Mouse (Mus musculus): ENCODE results near the gene Msln. TPM values are rescaled to one million over a fixed set of nuclear protein-coding genes. Genes with fewer than 3 reads are reported as not detected.

Msln gene
- polyA plus RNA-seq, 1 experiment from 2014 or later, result not detected

DNA sequence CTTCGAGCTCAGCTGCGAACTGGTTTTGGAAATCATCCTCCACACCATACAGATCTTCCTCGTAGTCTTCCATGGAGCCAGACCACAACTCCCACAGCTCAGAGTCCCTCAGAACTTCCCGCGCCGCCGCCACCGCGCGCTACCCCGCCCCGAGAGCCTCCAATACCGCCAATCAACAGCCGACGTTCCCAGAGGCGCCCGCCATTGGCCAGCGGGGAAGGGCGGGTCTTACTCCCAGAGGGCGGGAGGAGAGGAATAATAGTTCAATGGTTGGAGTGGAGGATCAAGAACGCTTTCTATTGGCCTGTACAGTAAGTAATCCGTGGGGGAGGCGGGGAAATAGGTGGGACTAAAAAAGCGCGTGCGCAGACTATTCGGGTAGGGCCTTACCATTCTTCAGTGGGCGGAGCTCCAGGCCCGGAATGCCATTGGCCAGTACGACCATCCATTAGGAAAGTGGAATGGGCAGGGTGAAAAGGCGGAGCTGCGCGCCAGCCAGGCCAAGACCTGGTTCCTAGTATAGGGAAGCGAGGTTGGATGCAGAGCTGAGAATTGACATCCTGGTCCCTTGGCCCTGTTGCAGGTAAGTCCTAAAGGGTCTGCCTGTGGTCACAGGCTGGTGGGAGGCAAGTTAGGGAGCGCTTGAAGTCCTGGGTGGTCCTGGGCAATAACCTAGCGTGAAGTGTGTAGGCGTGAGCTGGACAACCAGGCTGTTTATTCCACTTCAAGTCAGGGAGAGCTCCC, 26.7 kb downstream of the Msln start, which contains the start of the genes Chtf18 and Rpusd1:
Gene Chtf18, minus strand, starts transcription at position 155 of the 744 bp plus-strand sequence.
Gene Rpusd1, plus strand, starts transcription at position 406 of the 744 bp plus-strand sequence.
- peaks cover 5% of the 10 kb centered on the region for H3K4me1 ChIP-seq (ENCODE audit: control insufficient read depth, insufficient read depth, low read length)
- no peaks in the 10 kb centered on the region for H3K36me3 ChIP-seq (replicated peaks; ENCODE audit: control insufficient read depth, insufficient read depth, low read depth, low read length)
- H3K27ac ChIP-seq (replicated peaks; ENCODE audit: low read depth, low read length), result 0 out of 2 replicates have a peak within 1 kb of the TSS, but pooled peaks have one; percentile 28
- no peaks in the 10 kb centered on the region for H3K27me3 ChIP-seq (ENCODE audit: control insufficient read depth, insufficient read depth, low read length)
- H3K4me3 ChIP-seq (ENCODE audit: low read depth, low read length), result peak within 1 kb of the TSS; percentile 65
- peak within 1 kb of the TSS; percentile 82 for H3K9ac ChIP-seq (replicated peaks; ENCODE audit: low read length)
- ATAC-seq (replicated peaks; ENCODE audit: insufficient number of reproducible peaks, low FRiP score, low TSS enrichment, low read depth) (peak; percentile 97), DNase-seq (ENCODE audit: low spot score) (peak; percentile 100)
- peak within 1 kb of the TSS; percentile 92 for H3K4me2 ChIP-seq (ENCODE audit: low read depth, low read length)
- H3K9me3 ChIP-seq (replicated peaks; ENCODE audit: control insufficient read depth, low read length), result no peaks in the 10 kb centered on the region
- WGBS, result under 1% methylated on average over 37 of the region's 37 CpGs

- 83% methylated on average over 6 of the region's 6 CpGs for whole genome bisulfite sequencing
- Histone ChIP-seq H3K27me3 (ENCODE audit: control insufficient read depth, insufficient read depth, low read length) (no peaks in the 10 kb centered on the region), H3K9ac (replicated peaks; ENCODE audit: low read length) (no peak overlapping the region), H3K27ac (replicated peaks; ENCODE audit: low read depth, low read length) (no peak overlapping the region), H3K9me3 (replicated peaks; ENCODE audit: control insufficient read depth, low read length) (no peaks in the 10 kb centered on the region), H3K36me3 (replicated peaks; ENCODE audit: control insufficient read depth, insufficient read depth, low read depth, low read length) (no peaks in the 10 kb centered on the region; the same call in 1 of the 2 replicates), H3K4me3 (ENCODE audit: low read depth, low read length) (no peak overlapping the region), H3K4me1 (ENCODE audit: control insufficient read depth, insufficient read depth, low read length) (peaks cover 5% of the 10 kb centered on the region), H3K4me2 (ENCODE audit: low read depth, low read length) (no peak overlapping the region)
- ATAC-seq (replicated peaks; ENCODE audit: insufficient number of reproducible peaks, low FRiP score, low TSS enrichment, low read depth) (no peak), DNase-seq (ENCODE audit: low spot score) (no peak)
These were observed 28.9 kb downstream of the Msln start for GRCm38 (mm10) chr17:25725264-25725663.

DNA sequence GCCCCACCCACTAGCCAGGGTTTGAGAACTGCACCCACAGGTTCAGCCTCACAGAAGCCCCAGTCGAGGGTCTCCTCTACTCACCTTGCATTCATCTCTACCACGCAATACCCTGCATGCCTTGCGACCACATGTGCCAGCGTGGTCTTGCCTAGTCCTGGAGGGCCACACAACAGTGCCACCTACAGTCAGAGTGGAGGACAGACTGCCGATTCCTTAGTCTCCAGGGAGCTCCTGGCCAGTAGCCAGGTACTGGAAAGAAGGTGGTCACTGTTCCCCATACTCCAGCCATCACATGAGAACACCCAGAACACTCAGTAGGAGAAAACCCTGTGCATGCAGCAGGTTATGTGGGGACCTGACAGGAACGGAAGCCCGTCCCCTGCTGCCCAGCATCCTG, 30.3 kb downstream of the Msln start:
- Histone ChIP-seq H3K9me3 (replicated peaks; ENCODE audit: control insufficient read depth, low read length) (no peaks in the 10 kb centered on the region), H3K4me2 (ENCODE audit: low read depth, low read length) (no peak overlapping the region), H3K4me3 (ENCODE audit: low read depth, low read length) (no peak overlapping the region), H3K9ac (replicated peaks; ENCODE audit: low read length) (no peak overlapping the region), H3K4me1 (ENCODE audit: control insufficient read depth, insufficient read depth, low read length) (peaks cover 5% of the 10 kb centered on the region), H3K27ac (replicated peaks; ENCODE audit: low read depth, low read length) (no peak overlapping the region), H3K27me3 (ENCODE audit: control insufficient read depth, insufficient read depth, low read length) (no peaks in the 10 kb centered on the region), H3K36me3 (replicated peaks; ENCODE audit: control insufficient read depth, insufficient read depth, low read depth, low read length) (no peaks in the 10 kb centered on the region; the same call in 1 of the 2 replicates)
- WGBS, result 78% methylated on average over 7 of the region's 7 CpGs
- ATAC-seq (replicated peaks; ENCODE audit: insufficient number of reproducible peaks, low FRiP score, low TSS enrichment, low read depth) (no peak), DNase-seq (ENCODE audit: low spot score) (peak; percentile 15)

DNA sequence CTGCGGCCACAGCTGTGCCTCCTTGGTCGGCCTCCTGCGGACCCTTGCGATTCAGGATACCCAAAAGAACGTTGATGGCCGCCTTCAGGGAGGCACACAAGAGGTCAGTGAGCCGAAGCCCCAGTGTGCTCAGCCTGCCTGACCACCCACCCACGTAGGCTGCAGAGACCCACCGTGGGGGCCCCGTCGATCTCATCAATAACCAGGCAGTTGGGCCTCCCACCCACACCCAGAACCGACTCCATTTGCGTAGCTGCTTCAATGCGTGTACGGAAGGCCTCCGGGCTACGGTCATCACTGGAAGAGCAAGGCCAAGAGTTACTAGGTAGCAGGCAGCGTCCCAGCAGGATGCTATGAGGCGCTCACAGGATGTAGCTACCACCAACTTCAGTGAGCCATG, 30.7 kb downstream of the Msln start:
- no peak for ATAC-seq (replicated peaks; ENCODE audit: insufficient number of reproducible peaks, low FRiP score, low TSS enrichment, low read depth)
- 91% methylated on average over 19 of the region's 19 CpGs for WGBS

DNA sequence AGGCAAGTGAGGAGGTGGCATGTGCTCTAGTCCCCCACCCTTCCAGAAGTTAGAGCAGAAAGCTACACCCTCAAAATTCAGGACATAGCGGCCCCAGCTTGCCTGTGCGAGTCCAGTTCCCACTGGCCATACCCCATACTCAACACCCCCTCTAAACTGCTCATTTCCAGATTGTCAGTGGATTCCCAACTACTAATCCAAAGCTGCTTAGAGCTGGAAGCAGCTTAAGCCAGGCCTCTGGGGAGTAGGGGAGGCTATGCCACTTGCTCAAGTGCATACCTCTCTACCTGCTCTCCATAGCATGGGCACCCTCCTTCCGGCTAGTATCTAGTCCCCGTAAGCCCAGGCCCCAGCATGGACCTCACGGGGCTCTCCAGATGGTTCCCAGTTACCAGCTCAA, 32.7 kb downstream of the Msln start:
- no peak for ATAC-seq (replicated peaks; ENCODE audit: insufficient number of reproducible peaks, low FRiP score, low TSS enrichment, low read depth)
- Histone ChIP-seq H3K9me3 (replicated peaks; ENCODE audit: control insufficient read depth, low read length) (no peaks in the 10 kb centered on the region), H3K4me1 (ENCODE audit: control insufficient read depth, insufficient read depth, low read length) (peaks cover 9% of the 10 kb centered on the region; the same call in 1 of the 2 replicates), H3K4me2 (ENCODE audit: low read depth, low read length) (no peak overlapping the region), H3K9ac (replicated peaks; ENCODE audit: low read length) (no peak overlapping the region), H3K27me3 (ENCODE audit: control insufficient read depth, insufficient read depth, low read length) (peaks cover 3% of the 10 kb centered on the region; the same call in 1 of the 2 replicates), H3K4me3 (ENCODE audit: low read depth, low read length) (no peak overlapping the region), H3K27ac (replicated peaks; ENCODE audit: low read depth, low read length) (no peak overlapping the region), H3K36me3 (replicated peaks; ENCODE audit: control insufficient read depth, insufficient read depth, low read depth, low read length) (no peaks in the 10 kb centered on the region; the same call in 1 of the 2 replicates)
- WGBS, result 93% methylated on average over 5 of the region's 5 CpGs
- no peak for DNase-seq (ENCODE audit: low spot score)

More for the DNA sequence above, 30.7 kb downstream of the Msln start:
- H3K4me2 ChIP-seq (ENCODE audit: low read depth, low read length), result no peak overlapping the region
- DNase-seq (ENCODE audit: low spot score), result no peak
- no peaks in the 10 kb centered on the region for H3K9me3 ChIP-seq (replicated peaks; ENCODE audit: control insufficient read depth, low read length)
- no peak overlapping the region for H3K27ac ChIP-seq (replicated peaks; ENCODE audit: low read depth, low read length)
- no peaks in the 10 kb centered on the region for H3K27me3 ChIP-seq (ENCODE audit: control insufficient read depth, insufficient read depth, low read length)
- H3K36me3 ChIP-seq (replicated peaks; ENCODE audit: control insufficient read depth, insufficient read depth, low read depth, low read length), result no peaks in the 10 kb centered on the region; the same call in 1 of the 2 replicates
- no peak overlapping the region for H3K4me3 ChIP-seq (ENCODE audit: low read depth, low read length)
- no peak overlapping the region for H3K9ac ChIP-seq (replicated peaks; ENCODE audit: low read length)
- peaks cover 5% of the 10 kb centered on the region for H3K4me1 ChIP-seq (ENCODE audit: control insufficient read depth, insufficient read depth, low read length)

DNA sequence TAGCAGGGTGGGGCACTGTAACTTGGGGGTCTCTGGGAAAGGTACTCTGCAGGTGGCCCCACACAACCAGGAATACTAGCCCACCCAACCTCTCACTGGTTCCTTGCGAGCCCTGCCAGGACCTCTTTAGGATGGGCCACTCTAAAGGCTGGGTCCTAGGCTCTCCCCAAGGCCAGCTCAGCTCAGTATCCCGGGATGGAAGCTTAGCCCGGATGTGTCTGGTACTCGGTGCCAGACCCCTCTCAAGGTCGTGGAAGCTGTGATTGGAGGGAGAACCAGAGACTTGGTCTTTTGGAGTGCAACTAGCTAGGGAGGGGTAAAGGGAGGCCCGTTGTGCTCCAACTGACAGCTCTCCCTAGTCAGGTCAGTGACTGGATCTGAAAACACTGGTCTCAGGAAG, 36.5 kb downstream of the Msln start:
- H3K4me1 ChIP-seq (ENCODE audit: control insufficient read depth, insufficient read depth, low read length), result peaks cover 6% of the 10 kb centered on the region; the same call in 1 of the 2 replicates
- H3K4me3 ChIP-seq (ENCODE audit: low read depth, low read length), result peak overlapping the region; percentile 24
- no peaks in the 10 kb centered on the region for H3K9me3 ChIP-seq (replicated peaks; ENCODE audit: control insufficient read depth, low read length)
- peak overlapping the region; percentile 66 for H3K4me2 ChIP-seq (ENCODE audit: low read depth, low read length)
- DNase-seq (ENCODE audit: low spot score) (no peak), ATAC-seq (replicated peaks; ENCODE audit: insufficient number of reproducible peaks, low FRiP score, low TSS enrichment, low read depth) (no peak)
- no peak overlapping the region; the same call in none of the 2 replicates for H3K9ac ChIP-seq (replicated peaks; ENCODE audit: low read length)
- H3K27ac ChIP-seq (replicated peaks; ENCODE audit: low read depth, low read length), result no peak overlapping the region
- H3K36me3 ChIP-seq (replicated peaks; ENCODE audit: control insufficient read depth, insufficient read depth, low read depth, low read length), result no peaks in the 10 kb centered on the region; the same call in 1 of the 2 replicates
- peaks cover 4% of the 10 kb centered on the region; the same call in 1 of the 2 replicates for H3K27me3 ChIP-seq (ENCODE audit: control insufficient read depth, insufficient read depth, low read length)
- 10% methylated on average over 6 of the region's 6 CpGs for WGBS

DNA sequence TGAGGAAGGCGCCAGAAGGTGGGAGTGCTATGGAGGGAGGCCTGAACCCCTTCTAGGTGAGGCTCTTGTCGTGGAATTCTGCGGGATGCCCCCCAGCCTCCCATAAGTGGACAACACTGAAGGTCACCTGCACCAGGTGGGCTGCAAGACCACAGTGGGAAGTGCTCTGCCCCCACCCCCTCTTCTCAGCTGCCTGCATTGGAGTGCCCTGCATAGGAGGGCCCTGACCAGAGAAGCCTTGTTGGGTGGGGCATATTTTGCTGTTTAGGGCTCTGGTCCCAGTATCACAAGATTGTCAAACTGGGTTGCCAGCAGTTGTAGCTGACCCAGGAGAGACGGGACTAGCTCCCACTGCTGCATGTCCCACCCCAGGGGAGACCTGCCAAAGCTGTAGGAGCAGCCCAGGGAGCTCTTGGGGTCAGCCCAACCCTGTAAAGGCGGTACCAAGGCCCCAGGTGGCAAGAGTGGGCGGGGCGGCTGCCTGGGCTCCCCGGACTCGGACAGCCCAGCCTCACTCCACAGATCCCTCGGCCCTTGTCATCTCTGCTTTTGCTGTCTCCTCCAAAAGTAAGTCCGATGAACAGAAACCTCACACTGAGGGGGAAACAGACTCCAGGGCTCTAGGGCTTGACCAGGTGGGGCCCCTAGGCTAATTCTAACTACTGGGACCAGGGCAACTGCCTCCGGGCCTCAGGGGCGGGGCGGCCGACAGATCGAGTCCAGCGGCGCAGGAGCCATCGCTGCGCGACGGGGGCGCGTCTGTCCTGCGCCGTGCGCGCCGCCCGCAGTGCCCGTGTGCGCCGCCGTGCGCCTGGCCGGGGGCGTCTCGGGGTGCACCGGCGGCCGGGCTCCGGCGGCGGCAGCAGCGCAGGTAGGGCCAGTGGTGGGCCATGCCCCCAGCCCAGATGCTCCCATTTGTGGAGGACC, 37.2 kb downstream of the Msln start, which contains the start of gene Gng13:
Gene Gng13, plus strand, starts transcription at position 461 of the 927 bp plus-strand sequence.
- DNase-seq (ENCODE audit: low spot score) (peak; percentile 39), ATAC-seq (replicated peaks; ENCODE audit: insufficient number of reproducible peaks, low FRiP score, low TSS enrichment, low read depth) (no peak; the same call in 1 of the 2 replicates)
- WGBS, result 2% methylated on average over 45 of the region's 45 CpGs
- Histone ChIP-seq H3K4me3 (ENCODE audit: low read depth, low read length) (peak within 1 kb of the TSS; percentile 24), H3K4me1 (ENCODE audit: control insufficient read depth, insufficient read depth, low read length) (peaks cover 6% of the 10 kb centered on the region; the same call in 1 of the 2 replicates), H3K27me3 (ENCODE audit: control insufficient read depth, insufficient read depth, low read length) (peaks cover 4% of the 10 kb centered on the region; the same call in 1 of the 2 replicates), H3K27ac (replicated peaks; ENCODE audit: low read depth, low read length) (no peak within 1 kb of the TSS), H3K36me3 (replicated peaks; ENCODE audit: control insufficient read depth, insufficient read depth, low read depth, low read length) (no peaks in the 10 kb centered on the region; the same call in 1 of the 2 replicates), H3K9me3 (replicated peaks; ENCODE audit: control insufficient read depth, low read length) (no peaks in the 10 kb centered on the region), H3K9ac (replicated peaks; ENCODE audit: low read length) (peak within 1 kb of the TSS; percentile 35), H3K4me2 (ENCODE audit: low read depth, low read length) (peak within 1 kb of the TSS; percentile 66)
